Mouse (Mus musculus): ENCODE measurements around the gene Rps8. TPM values are rescaled to one million over a fixed set of nuclear protein-coding genes. Genes with fewer than 3 reads are reported as not detected.

The Rps8 gene
- polyA plus RNA-seq, 1 experiment, result 698 TPM

DNA sequence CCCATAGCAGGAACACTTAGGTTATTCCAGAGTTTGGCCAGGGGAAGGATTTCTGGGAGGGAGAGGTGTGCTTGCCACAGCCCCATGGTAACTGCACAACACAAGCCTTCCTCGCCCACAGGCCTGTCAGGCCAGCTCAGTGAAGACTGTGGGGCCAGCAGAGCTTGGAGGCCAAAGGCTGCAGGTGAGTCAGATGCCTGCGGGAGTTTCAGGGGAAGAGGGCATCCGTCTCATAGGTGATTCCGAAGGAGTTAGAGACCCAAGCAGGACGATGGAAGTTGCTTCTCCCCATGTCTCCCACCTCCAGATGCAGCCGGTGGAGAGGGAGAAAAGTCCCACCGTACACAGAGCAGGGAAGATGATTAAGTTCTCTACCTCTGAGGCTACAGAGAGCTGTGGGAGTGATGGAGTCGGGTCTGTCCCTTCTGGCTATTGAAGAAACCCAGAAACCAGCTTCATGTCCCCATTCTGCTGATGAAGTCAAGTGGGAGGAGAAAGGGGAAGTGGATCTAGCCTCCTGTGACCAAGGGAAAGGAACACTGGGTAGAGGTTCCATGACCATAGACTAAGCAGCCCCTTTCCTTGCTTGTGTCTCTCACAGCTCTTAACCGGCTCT, 29.3 kb downstream of the Rps8 start, which contains the start of gene Tctex1d4:
Gene Tctex1d4 (plus strand): TSS at position 120 of the 616 bp plus-strand sequence.
- H3K4me3 ChIP-seq (ENCODE audit: control insufficient read depth, insufficient read depth, low read length), result no peak within 1 kb of the TSS

GRCm38 (mm10) chr4:117125910-117126674, 30.0 kb downstream of the Rps8 start:
- 54% methylated on average over 15 of the region's 15 CpGs for WGBS
- no peak for TF ChIP-seq CTCF (IDR thresholded peaks at IDR 0.05; ENCODE audit: borderline replicate concordance, control insufficient read depth, extremely low read depth, insufficient read depth, low read length, poor library complexity)
- no peak for TF ChIP-seq POLR2A (IDR thresholded peaks at IDR 0.05; ENCODE audit: control insufficient read depth, extremely low read depth, insufficient read depth, low read length, poor library complexity)
- Histone ChIP-seq H3K27ac (ENCODE audit: control insufficient read depth, insufficient read depth, low read length) (peak overlapping the region; percentile 86), H3K4me3 (ENCODE audit: control insufficient read depth, insufficient read depth, low read length) (no peak overlapping the region), H3K36me3 (ENCODE audit: control insufficient read depth, insufficient read depth, low read length) (no peaks in the 10 kb centered on the region), H3K27me3 (ENCODE audit: control insufficient read depth, insufficient read depth, low read length) (no peaks in the 10 kb centered on the region), H3K4me1 (replicated peaks; ENCODE audit: control insufficient read depth, insufficient read depth, low read length) (peaks cover 30% of the 10 kb centered on the region)
- peak; percentile 73 for DNase-seq

More for the DNA sequence above, 29.3 kb downstream of the Rps8 start, which contains the start of gene Tctex1d4:
- no peaks in the 10 kb centered on the region for H3K36me3 ChIP-seq (ENCODE audit: control insufficient read depth, insufficient read depth, low read length)
- no peaks in the 10 kb centered on the region for H3K27me3 ChIP-seq (ENCODE audit: control insufficient read depth, insufficient read depth, low read length)
- WGBS, result 82% methylated on average over 9 of the region's 9 CpGs
- H3K4me1 ChIP-seq (replicated peaks; ENCODE audit: control insufficient read depth, insufficient read depth, low read length), result peaks cover 30% of the 10 kb centered on the region
- TF ChIP-seq POLR2A (IDR thresholded peaks at IDR 0.05; ENCODE audit: control insufficient read depth, extremely low read depth, insufficient read depth, low read length, poor library complexity), result no peak
- TF ChIP-seq CTCF (IDR thresholded peaks at IDR 0.05; ENCODE audit: borderline replicate concordance, control insufficient read depth, extremely low read depth, insufficient read depth, low read length, poor library complexity), result no peak
- DNase-seq, result no peak
- peak within 1 kb of the TSS; percentile 86 for H3K27ac ChIP-seq (ENCODE audit: control insufficient read depth, insufficient read depth, low read length)

- no peaks in the 10 kb centered on the region for H3K36me3 ChIP-seq (ENCODE audit: control insufficient read depth, insufficient read depth, low read length)
- no peak for DNase-seq
- WGBS, result 67% methylated on average over 8 of the region's 8 CpGs
- no peak within 1 kb of the TSS for H3K4me3 ChIP-seq (ENCODE audit: control insufficient read depth, insufficient read depth, low read length)
- H3K27ac ChIP-seq (ENCODE audit: control insufficient read depth, insufficient read depth, low read length), result peak within 1 kb of the TSS; percentile 86
- no peaks in the 10 kb centered on the region for H3K27me3 ChIP-seq (ENCODE audit: control insufficient read depth, insufficient read depth, low read length)
- H3K4me1 ChIP-seq (replicated peaks; ENCODE audit: control insufficient read depth, insufficient read depth, low read length), result peaks cover 30% of the 10 kb centered on the region
- TF ChIP-seq POLR2A (IDR thresholded peaks at IDR 0.05; ENCODE audit: control insufficient read depth, extremely low read depth, insufficient read depth, low read length, poor library complexity) (no peak), CTCF (IDR thresholded peaks at IDR 0.05; ENCODE audit: borderline replicate concordance, control insufficient read depth, extremely low read depth, insufficient read depth, low read length, poor library complexity) (no peak)
Measured at GRCm38 (mm10) chr4:117125348-117125909, 30.6 kb downstream of the Rps8 start, which contains the start of gene Btbd19. Btbd19 (minus strand) TSS chr4:117125725.

DNA sequence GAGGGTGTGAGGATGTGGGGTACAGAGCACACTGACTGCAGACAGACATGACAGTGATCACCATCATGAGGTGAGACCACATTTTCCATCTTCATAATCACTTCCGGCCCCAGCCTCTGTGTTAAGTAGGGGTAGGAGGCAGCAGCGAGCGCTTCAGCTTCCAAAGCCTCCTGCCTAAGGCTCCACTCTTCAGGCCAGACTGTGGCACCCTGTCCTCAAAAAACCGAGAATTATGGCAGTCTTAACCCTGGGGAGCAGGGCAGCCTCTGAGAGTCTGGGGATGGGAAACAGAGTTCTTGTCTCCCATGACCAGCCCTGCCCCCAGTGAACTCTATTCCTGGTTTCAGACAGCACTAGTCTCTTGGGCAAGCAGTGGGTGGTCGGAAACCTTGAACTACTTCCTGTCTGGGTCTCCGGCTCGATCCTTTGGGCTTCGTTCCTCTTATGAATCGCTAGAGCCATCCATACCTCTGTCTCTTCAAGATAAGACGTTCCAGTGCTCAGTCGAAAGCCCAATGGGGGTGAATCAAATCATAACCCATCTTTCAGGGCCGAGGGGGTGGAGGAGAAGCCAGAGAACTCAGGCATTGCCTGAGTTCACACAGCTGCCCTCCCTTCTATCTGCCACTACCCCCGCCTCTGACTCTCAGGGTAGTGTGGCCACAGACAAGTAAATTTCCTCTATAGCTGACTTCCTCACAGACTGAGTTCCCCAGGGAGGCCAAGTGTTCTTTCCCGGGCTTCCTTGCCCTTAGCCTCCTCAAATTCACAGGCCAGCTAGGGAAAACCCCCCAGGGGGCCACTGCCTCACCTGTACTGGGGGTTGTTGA, 31.3 kb downstream of the Rps8 start:
- TF ChIP-seq POLR2A (IDR thresholded peaks at IDR 0.05; ENCODE audit: control insufficient read depth, extremely low read depth, insufficient read depth, low read length, poor library complexity), result no peak
- no peak for TF ChIP-seq CTCF (IDR thresholded peaks at IDR 0.05; ENCODE audit: borderline replicate concordance, control insufficient read depth, extremely low read depth, insufficient read depth, low read length, poor library complexity)

DNA sequence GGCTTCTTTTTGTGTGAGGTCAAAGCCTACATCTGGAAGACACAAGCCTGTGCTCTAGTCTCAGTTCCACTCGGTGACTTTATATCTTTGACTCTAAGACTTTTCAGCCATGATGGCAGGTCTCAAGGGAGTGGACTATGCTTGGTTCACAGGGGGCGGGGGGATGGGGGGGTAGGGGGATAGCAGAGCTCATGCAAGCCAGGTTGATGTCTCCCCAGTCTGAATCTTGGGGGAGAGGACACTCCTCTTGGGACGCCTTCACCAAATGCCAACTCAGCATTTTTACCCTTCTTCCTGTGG, 31.9 kb downstream of the Rps8 start:
- H3K4me1 ChIP-seq (replicated peaks; ENCODE audit: control insufficient read depth, insufficient read depth, low read length), result peaks cover 34% of the 10 kb centered on the region
- H3K27ac ChIP-seq (ENCODE audit: control insufficient read depth, insufficient read depth, low read length), result peak overlapping the region; percentile 86
- WGBS, result 41% methylated on average over 3 of the region's 3 CpGs

More for the DNA sequence above, 31.3 kb downstream of the Rps8 start:
- DNase-seq, result peak; percentile 74
- no peak overlapping the region for H3K4me3 ChIP-seq (ENCODE audit: control insufficient read depth, insufficient read depth, low read length)
- no peaks in the 10 kb centered on the region for H3K36me3 ChIP-seq (ENCODE audit: control insufficient read depth, insufficient read depth, low read length)
- peaks cover 34% of the 10 kb centered on the region for H3K4me1 ChIP-seq (replicated peaks; ENCODE audit: control insufficient read depth, insufficient read depth, low read length)
- 7% methylated on average over 14 of the region's 14 CpGs for WGBS
- peak overlapping the region; percentile 86 for H3K27ac ChIP-seq (ENCODE audit: control insufficient read depth, insufficient read depth, low read length)
- no peaks in the 10 kb centered on the region for H3K27me3 ChIP-seq (ENCODE audit: control insufficient read depth, insufficient read depth, low read length)

More for the DNA sequence above, 31.9 kb downstream of the Rps8 start:
- H3K36me3 ChIP-seq (ENCODE audit: control insufficient read depth, insufficient read depth, low read length), result no peaks in the 10 kb centered on the region
- H3K4me3 ChIP-seq (ENCODE audit: control insufficient read depth, insufficient read depth, low read length), result no peak overlapping the region
- no peak for DNase-seq
- no peak for TF ChIP-seq CTCF (IDR thresholded peaks at IDR 0.05; ENCODE audit: borderline replicate concordance, control insufficient read depth, extremely low read depth, insufficient read depth, low read length, poor library complexity)
- TF ChIP-seq POLR2A (IDR thresholded peaks at IDR 0.05; ENCODE audit: control insufficient read depth, extremely low read depth, insufficient read depth, low read length, poor library complexity), result no peak
- no peaks in the 10 kb centered on the region for H3K27me3 ChIP-seq (ENCODE audit: control insufficient read depth, insufficient read depth, low read length)

All from thymus, adult 2 months (tissue).